Comparison of ENCODE assay signal across 14 mouse cellular contexts in genomic region chr3:52680824-52681388, GRCm38 (mm10).
DNase-seq lines count a peak whose midpoint lies in the region; ATAC-seq lines count a peak whose summit lies in the region.
"Had no signal": no experiment of that assay in that cellular context is flagged by ENCODE, and none has a peak within 500 bp of the region (broad histone marks: within the 10 kb centered on the region; RNA-seq: fewer than 3 reads in every experiment).

No protein-coding gene starts in this region.

- H3K27ac ChIP-seq in neural tube, embryonic 12.5 days, result no peak overlapping the region
- no peak overlapping the region for H3K27ac ChIP-seq in neural tube, embryonic 15.5 days (replicated peaks)
- H3K27ac ChIP-seq in hindbrain, embryonic 12.5 days, result peak overlapping the region; percentile 17; the same call in 1 of the 2 replicates
- H3K27ac ChIP-seq in midbrain, embryonic 13.5 days, result no peak overlapping the region
- H3K27ac ChIP-seq: limb, embryonic 13.5 days; stomach, postnatal 0 days had no signal

- peaks cover 8% of the 10 kb centered on the region; the same call in 1 of the 2 replicates for H3K4me1 ChIP-seq in neural tube, embryonic 12.5 days
- H3K4me1 ChIP-seq in neural tube, embryonic 15.5 days, result peaks cover 7% of the 10 kb centered on the region; the same call in 1 of the 2 replicates
- H3K4me1 ChIP-seq in hindbrain, embryonic 12.5 days, result no peaks in the 10 kb centered on the region
- H3K4me1 ChIP-seq in midbrain, embryonic 13.5 days (replicated peaks), result peaks cover 6% of the 10 kb centered on the region

- no peak overlapping the region for H3K4me2 ChIP-seq in neural tube, embryonic 12.5 days (replicated peaks)
- H3K4me2 ChIP-seq in neural tube, embryonic 15.5 days, result no peak overlapping the region
- H3K4me2 ChIP-seq in hindbrain, embryonic 12.5 days (replicated peaks), result no peak overlapping the region
- no peak overlapping the region for H3K4me2 ChIP-seq in midbrain, embryonic 13.5 days (replicated peaks)
- H3K4me2 ChIP-seq: limb, embryonic 13.5 days had no signal

- no peak overlapping the region for H3K4me3 ChIP-seq in neural tube, embryonic 12.5 days
- no peak overlapping the region for H3K4me3 ChIP-seq in neural tube, embryonic 15.5 days (replicated peaks)
- H3K4me3 ChIP-seq in hindbrain, embryonic 12.5 days, result no peak overlapping the region
- H3K4me3 ChIP-seq in midbrain, embryonic 13.5 days (replicated peaks), result no peak overlapping the region
- H3K4me3 ChIP-seq: limb, embryonic 13.5 days had no signal

- H3K9me3 ChIP-seq in neural tube, embryonic 12.5 days, result peaks cover 10% of the 10 kb centered on the region
- H3K9me3 ChIP-seq in neural tube, embryonic 15.5 days (replicated peaks), result peaks cover 3% of the 10 kb centered on the region; the same call in 1 of the 2 replicates
- peaks cover 16% of the 10 kb centered on the region for H3K9me3 ChIP-seq in hindbrain, embryonic 12.5 days (replicated peaks)
- peaks cover 6% of the 10 kb centered on the region; the same call in 1 of the 2 replicates for H3K9me3 ChIP-seq in midbrain, embryonic 13.5 days

- H3K9ac ChIP-seq in neural tube, embryonic 12.5 days, result no peak overlapping the region
- no peak overlapping the region for H3K9ac ChIP-seq in neural tube, embryonic 15.5 days (replicated peaks)
- H3K9ac ChIP-seq in hindbrain, embryonic 12.5 days, result no peak overlapping the region
- H3K9ac ChIP-seq in midbrain, embryonic 13.5 days (replicated peaks), result no peak overlapping the region
- H3K9ac ChIP-seq: limb, embryonic 13.5 days had no signal

- 52% methylated on average over 3 of the region's 3 CpGs for WGBS in neural tube, embryonic 12.5 days
- WGBS in neural tube, embryonic 15.5 days, result 53% methylated on average over 3 of the region's 3 CpGs
- 52% methylated on average over 3 of the region's 3 CpGs for WGBS in hindbrain, embryonic 12.5 days
- 12% methylated on average over 3 of the region's 3 CpGs for WGBS in midbrain, embryonic 13.5 days

- no peak for DNase-seq in adrenal gland, adult 18-20 months (ENCODE audit: low spot score in 2 of 2)
- no peak for DNase-seq in right cerebral cortex, postnatal 4 days
- no peak for DNase-seq in thymus, postnatal 36 days
- DNase-seq: cerebellum, adult 11 months; heart, postnatal 14 days; kidney, adult 2 months; lung, postnatal 36 days; spleen, adult 18-20 months had no signal

- 0 out of 2 replicates have a peak, but pooled peaks have one; percentile 21 for ATAC-seq in neural tube, embryonic 12.5 days (ENCODE audit: low FRiP score, low read depth)
- ATAC-seq in neural tube, embryonic 15.5 days (ENCODE audit: low FRiP score), result no peak
- ATAC-seq in hindbrain, embryonic 12.5 days (ENCODE audit: low FRiP score), result peak; percentile 82
- ATAC-seq in midbrain, embryonic 13.5 days, result peak; percentile 58

- H3K36me3 ChIP-seq in neural tube, embryonic 12.5 days, result no peaks in the 10 kb centered on the region
- H3K36me3 ChIP-seq in neural tube, embryonic 15.5 days, result no peaks in the 10 kb centered on the region
- no peaks in the 10 kb centered on the region for H3K36me3 ChIP-seq in hindbrain, embryonic 12.5 days
- no peaks in the 10 kb centered on the region for H3K36me3 ChIP-seq in midbrain, embryonic 13.5 days
- H3K36me3 ChIP-seq: limb, embryonic 13.5 days had no signal

- H3K27me3 ChIP-seq in neural tube, embryonic 12.5 days (replicated peaks), result peaks cover 31% of the 10 kb centered on the region
- peaks cover 13% of the 10 kb centered on the region for H3K27me3 ChIP-seq in neural tube, embryonic 15.5 days (replicated peaks)
- peaks cover 53% of the 10 kb centered on the region for H3K27me3 ChIP-seq in hindbrain, embryonic 12.5 days
- H3K27me3 ChIP-seq in midbrain, embryonic 13.5 days, result peaks cover 63% of the 10 kb centered on the region
- H3K27me3 ChIP-seq: limb, embryonic 13.5 days had no signal
